Mouse (Mus musculus): ENCODE data around the gene Parp1.

Gene Parp1

GRCm38 (mm10) chr1:180568761-180569452 is at the start of gene Parp1:
Parp1 (plus strand) TSS chr1:180568924.
- peak; percentile 94 to 96 for DNase-seq (ENCODE audit: low spot score in 2 of 2)

GRCm38 (mm10) chr1:180519520-180519919 is 49.2 kb upstream of the Parp1 start:
- no peak for DNase-seq (ENCODE audit: low spot score in 2 of 2)

- DNase-seq (ENCODE audit: low spot score in 2 of 2), result peak; percentile 51 to 63
These were observed 48.5 kb upstream of the Parp1 start for GRCm38 (mm10) chr1:180520190-180520589.

GRCm38 (mm10) chr1:180523320-180523719 is 45.4 kb upstream of the Parp1 start:
- no peak for DNase-seq (ENCODE audit: low spot score in 2 of 2)

GRCm38 (mm10) chr1:180525301-180525700 is 43.4 kb upstream of the Parp1 start:
- DNase-seq (ENCODE audit: low spot score in 2 of 2), result no peak

- no peak for DNase-seq (ENCODE audit: low spot score in 2 of 2)
These were observed 38.9 kb upstream of the Parp1 start for GRCm38 (mm10) chr1:180529847-180530246.

GRCm38 (mm10) chr1:180530457-180531263 is 38.1 kb upstream of the Parp1 start:
- DNase-seq (ENCODE audit: low spot score in 2 of 2), result no peak

GRCm38 (mm10) chr1:180532671-180533070 is 36.1 kb upstream of the Parp1 start:
- DNase-seq (ENCODE audit: low spot score in 2 of 2), result no peak

- no peak for DNase-seq (ENCODE audit: low spot score in 2 of 2)
These were observed 32.0 kb upstream of the Parp1 start for GRCm38 (mm10) chr1:180536719-180537118.

GRCm38 (mm10) chr1:180541251-180541650 is 27.5 kb upstream of the Parp1 start:
- no peak for DNase-seq (ENCODE audit: low spot score in 2 of 2)

GRCm38 (mm10) chr1:180541883-180542711 is 26.6 kb upstream of the Parp1 start:
- DNase-seq (ENCODE audit: low spot score in 2 of 2), result no peak

GRCm38 (mm10) chr1:180542712-180543371 is 25.9 kb upstream of the Parp1 start:
- no peak for DNase-seq (ENCODE audit: low spot score in 2 of 2)

- no peak for DNase-seq (ENCODE audit: low spot score in 2 of 2)
These were observed 22.7 kb upstream of the Parp1 start for GRCm38 (mm10) chr1:180545918-180546545.

- DNase-seq (ENCODE audit: low spot score in 2 of 2), result no peak
These were observed 21.6 kb upstream of the Parp1 start for GRCm38 (mm10) chr1:180546798-180547750.

- DNase-seq (ENCODE audit: low spot score in 2 of 2), result no peak
These were observed 20.7 kb upstream of the Parp1 start for GRCm38 (mm10) chr1:180547751-180548669.

GRCm38 (mm10) chr1:180549539-180550308 is 19.0 kb upstream of the Parp1 start:
- DNase-seq (ENCODE audit: low spot score in 2 of 2), result no peak

GRCm38 (mm10) chr1:180550770-180551169 is 18.0 kb upstream of the Parp1 start:
- no peak for DNase-seq (ENCODE audit: low spot score in 2 of 2)

- no peak for DNase-seq (ENCODE audit: low spot score in 2 of 2)
These were observed 11.8 kb upstream of the Parp1 start for GRCm38 (mm10) chr1:180556899-180557298.

All from frontal cortex, postnatal 14 days (tissue).